Mouse (Mus musculus): ENCODE data around the gene Rab3il1. TPM values are rescaled to one million over a fixed set of nuclear protein-coding genes. Genes with fewer than 3 reads are reported as not detected.

The Rab3il1 gene
- polyA plus RNA-seq (2016; fragmentation: Nextera tagmentation; extraction: Ambion mirVana): 26.3 and 29.6 TPM in 2 replicates

GRCm38 (mm10) chr19:10001206-10001969 is at the start of gene Rab3il1, which contains the start of gene Best1:
Gene Rab3il1, plus strand, starts transcription at chr19:10001669.
Gene Best1, minus strand, starts transcription at chr19:10001633.
- H3K9me3 ChIP-seq: no peaks in the 10 kb centered on the region
- H3K36me3 ChIP-seq: no peaks in the 10 kb centered on the region
- ATAC-seq (ENCODE audit: low FRiP score, low read depth): no peak
- no peaks in the 10 kb centered on the region for H3K27me3 ChIP-seq (replicated peaks)
- H3K27ac ChIP-seq: no peak within 1 kb of the TSS
- no peaks in the 10 kb centered on the region for H3K4me1 ChIP-seq
- 79% methylated on average over 7 of the region's 7 CpGs for WGBS
- no peak within 1 kb of the TSS for H3K4me3 ChIP-seq
- no peak within 1 kb of the TSS for H3K9ac ChIP-seq
- H3K4me2 ChIP-seq (replicated peaks): no peak within 1 kb of the TSS

- no peaks in the 10 kb centered on the region for H3K9me3 ChIP-seq
- no peaks in the 10 kb centered on the region for H3K27me3 ChIP-seq (replicated peaks)
- 73% methylated on average over 3 of the region's 3 CpGs for WGBS
- no peaks in the 10 kb centered on the region for H3K36me3 ChIP-seq
- H3K4me3 ChIP-seq: no peak overlapping the region
- no peak for ATAC-seq (ENCODE audit: low FRiP score, low read depth)
- H3K4me1 ChIP-seq: peaks cover 10% of the 10 kb centered on the region
- no peak overlapping the region for H3K4me2 ChIP-seq (replicated peaks)
- no peak overlapping the region for H3K27ac ChIP-seq
- no peak overlapping the region for H3K9ac ChIP-seq
Observed at GRCm38 (mm10) chr19:9952390-9952789, 49.1 kb upstream of the Rab3il1 start.

- H3K36me3 ChIP-seq: no peaks in the 10 kb centered on the region
- H3K27me3 ChIP-seq (replicated peaks): no peaks in the 10 kb centered on the region
- H3K4me2 ChIP-seq (replicated peaks): no peak overlapping the region
- no peak overlapping the region for H3K27ac ChIP-seq
- no peak for ATAC-seq (ENCODE audit: low FRiP score, low read depth)
- peaks cover 10% of the 10 kb centered on the region for H3K4me1 ChIP-seq
- no peak overlapping the region for H3K4me3 ChIP-seq
- H3K9me3 ChIP-seq: no peaks in the 10 kb centered on the region
- H3K9ac ChIP-seq: no peak overlapping the region
- 89% methylated on average over 3 of the region's 3 CpGs for WGBS
Observed at GRCm38 (mm10) chr19:9952912-9953311, 48.6 kb upstream of the Rab3il1 start.

- ATAC-seq (ENCODE audit: low FRiP score, low read depth): no peak
- H3K4me3 ChIP-seq: no peak overlapping the region
- H3K4me2 ChIP-seq (replicated peaks): no peak overlapping the region
- peaks cover 10% of the 10 kb centered on the region for H3K4me1 ChIP-seq
- no peak overlapping the region for H3K9ac ChIP-seq
- H3K27ac ChIP-seq: no peak overlapping the region
- no peaks in the 10 kb centered on the region for H3K36me3 ChIP-seq
- no peaks in the 10 kb centered on the region for H3K9me3 ChIP-seq
- WGBS: 42% methylated on average over 7 of the region's 7 CpGs
- no peaks in the 10 kb centered on the region for H3K27me3 ChIP-seq (replicated peaks)
Observed at GRCm38 (mm10) chr19:9954055-9954810, 47.2 kb upstream of the Rab3il1 start.

GRCm38 (mm10) chr19:9954811-9955202 is 46.7 kb upstream of the Rab3il1 start:
- Histone ChIP-seq H3K36me3 (no peaks in the 10 kb centered on the region), H3K27me3 (replicated peaks) (no peaks in the 10 kb centered on the region), H3K9me3 (no peaks in the 10 kb centered on the region), H3K9ac (no peak overlapping the region), H3K4me2 (replicated peaks) (no peak overlapping the region), H3K4me3 (no peak overlapping the region), H3K4me1 (peaks cover 10% of the 10 kb centered on the region), H3K27ac (no peak overlapping the region)
- 44% methylated on average over 5 of the region's 5 CpGs for WGBS
- ATAC-seq (ENCODE audit: low FRiP score, low read depth): no peak

GRCm38 (mm10) chr19:9955438-9955837 is 46.0 kb upstream of the Rab3il1 start:
- no peak overlapping the region for H3K9ac ChIP-seq
- no peak overlapping the region for H3K4me2 ChIP-seq (replicated peaks)
- no peaks in the 10 kb centered on the region for H3K27me3 ChIP-seq (replicated peaks)
- H3K4me1 ChIP-seq: peaks cover 10% of the 10 kb centered on the region
- no peaks in the 10 kb centered on the region for H3K9me3 ChIP-seq
- no peak overlapping the region for H3K27ac ChIP-seq
- no peak for ATAC-seq (ENCODE audit: low FRiP score, low read depth)
- WGBS: 91% methylated on average over 1 of the region's 1 CpGs
- no peak overlapping the region for H3K4me3 ChIP-seq
- no peaks in the 10 kb centered on the region for H3K36me3 ChIP-seq

GRCm38 (mm10) chr19:9956624-9957388 is 44.7 kb upstream of the Rab3il1 start:
- H3K27ac ChIP-seq: no peak overlapping the region
- ATAC-seq (ENCODE audit: low FRiP score, low read depth): no peak
- H3K9ac ChIP-seq: no peak overlapping the region
- H3K9me3 ChIP-seq: no peaks in the 10 kb centered on the region
- no peak overlapping the region for H3K4me2 ChIP-seq (replicated peaks)
- WGBS: 75% methylated on average over 4 of the region's 4 CpGs
- no peaks in the 10 kb centered on the region for H3K27me3 ChIP-seq (replicated peaks)
- no peaks in the 10 kb centered on the region for H3K36me3 ChIP-seq
- no peak overlapping the region for H3K4me3 ChIP-seq
- peaks cover 10% of the 10 kb centered on the region for H3K4me1 ChIP-seq

GRCm38 (mm10) chr19:9957965-9958364 is 43.5 kb upstream of the Rab3il1 start:
- 86% methylated on average over 5 of the region's 5 CpGs for WGBS
- H3K9ac ChIP-seq: no peak overlapping the region
- no peak overlapping the region for H3K4me2 ChIP-seq (replicated peaks)
- no peak for ATAC-seq (ENCODE audit: low FRiP score, low read depth)
- no peak overlapping the region for H3K4me3 ChIP-seq
- no peaks in the 10 kb centered on the region for H3K36me3 ChIP-seq
- H3K27me3 ChIP-seq (replicated peaks): no peaks in the 10 kb centered on the region
- H3K27ac ChIP-seq: no peak overlapping the region
- peaks cover 10% of the 10 kb centered on the region for H3K4me1 ChIP-seq
- no peaks in the 10 kb centered on the region for H3K9me3 ChIP-seq

- Histone ChIP-seq H3K9ac (no peak overlapping the region), H3K4me1 (no peaks in the 10 kb centered on the region), H3K27me3 (replicated peaks) (no peaks in the 10 kb centered on the region), H3K9me3 (no peaks in the 10 kb centered on the region), H3K4me2 (replicated peaks) (no peak overlapping the region), H3K27ac (no peak overlapping the region), H3K36me3 (no peaks in the 10 kb centered on the region), H3K4me3 (no peak overlapping the region)
- ATAC-seq (ENCODE audit: low FRiP score, low read depth): no peak
- WGBS: 85% methylated on average over 5 of the region's 5 CpGs
Observed at GRCm38 (mm10) chr19:9960769-9961168, 40.7 kb upstream of the Rab3il1 start.

GRCm38 (mm10) chr19:9964205-9964916 is 37.1 kb upstream of the Rab3il1 start:
- Histone ChIP-seq H3K4me3 (no peak overlapping the region), H3K27ac (no peak overlapping the region), H3K36me3 (no peaks in the 10 kb centered on the region), H3K27me3 (replicated peaks) (no peaks in the 10 kb centered on the region), H3K9ac (no peak overlapping the region), H3K4me2 (replicated peaks) (no peak overlapping the region), H3K9me3 (no peaks in the 10 kb centered on the region), H3K4me1 (no peaks in the 10 kb centered on the region)
- no peak for ATAC-seq (ENCODE audit: low FRiP score, low read depth)
- WGBS: 19% methylated on average over 7 of the region's 7 CpGs

- 67% methylated on average over 2 of the region's 2 CpGs for WGBS
Observed at GRCm38 (mm10) chr19:9966096-9966867, 35.2 kb upstream of the Rab3il1 start.

More at GRCm38 (mm10) chr19:9966096-9966867, 35.2 kb upstream of the Rab3il1 start:
- Histone ChIP-seq H3K27me3 (replicated peaks) (no peaks in the 10 kb centered on the region), H3K27ac (no peak overlapping the region), H3K36me3 (no peaks in the 10 kb centered on the region), H3K4me1 (no peaks in the 10 kb centered on the region), H3K4me2 (replicated peaks) (no peak overlapping the region), H3K9ac (no peak overlapping the region), H3K4me3 (no peak overlapping the region), H3K9me3 (no peaks in the 10 kb centered on the region)
- ATAC-seq (ENCODE audit: low FRiP score, low read depth): no peak

Measured in neural tube, embryonic 12.5 days (tissue).